12 mouse cellular contexts compared by ENCODE assay signal in the genomic region with DNA sequence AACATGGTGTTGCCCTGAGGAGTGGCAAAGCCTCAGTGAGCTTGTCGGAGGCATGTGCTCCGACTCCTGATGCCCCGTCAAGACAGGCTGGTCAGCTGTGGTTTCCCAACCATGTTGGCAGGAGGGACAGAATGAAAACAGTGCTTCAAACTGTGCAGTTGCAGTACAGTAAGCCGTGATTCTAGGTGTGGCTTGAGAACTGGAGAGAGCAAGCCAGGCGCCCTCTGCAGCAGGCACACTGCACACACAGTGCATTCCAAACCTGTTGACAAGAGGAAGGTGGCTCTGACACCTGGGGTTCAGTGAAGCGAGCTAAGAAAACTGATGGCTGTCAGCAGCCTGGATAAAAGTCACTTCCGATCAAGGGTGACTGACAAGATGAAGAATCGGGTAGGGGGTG. TPM values are rescaled to one million over a fixed set of nuclear protein-coding genes. Genes with fewer than 3 reads are reported as not detected.
DNase-seq lines count a peak whose midpoint lies in the region; ATAC-seq and TF ChIP-seq lines count a peak whose summit lies in the region.
"Had no signal": no experiment of that assay in that cellular context is flagged by ENCODE, and none has a peak within 500 bp of the region (broad histone marks: within the 10 kb centered on the region; RNA-seq: fewer than 3 reads in every experiment).

No protein-coding gene starts in this region.

- H3K27me3 ChIP-seq in hindbrain, postnatal 0 days (ENCODE audit: insufficient read depth, low read length), result no peaks in the 10 kb centered on the region
- H3K27me3 ChIP-seq in hindbrain, embryonic 14.5 days (ENCODE audit: control insufficient read depth, insufficient read depth, low read length), result no peaks in the 10 kb centered on the region
- H3K27me3 ChIP-seq in ES-Bruce4 (ENCODE audit: control insufficient read depth, insufficient read depth, low read length, poor library complexity, severe bottlenecking), result no peaks in the 10 kb centered on the region
- H3K27me3 ChIP-seq in limb, embryonic 10.5 days (ENCODE audit: low read depth, poor library complexity, severe bottlenecking), result no peaks in the 10 kb centered on the region
- H3K27me3 ChIP-seq: liver, embryonic 15.5 days; midbrain, embryonic 13.5 days had no signal

- peak; percentile 39 for TF ChIP-seq CTCF in hindbrain, postnatal 0 days (IDR thresholded peaks at IDR 0.05; ENCODE audit: low read depth)
- TF ChIP-seq CTCF in ES-Bruce4 (IDR thresholded peaks at IDR 0.05; ENCODE audit: low read depth, low read length), result peak; percentile 13
- peak; percentile 30; the same call in 1 of the 2 replicates for TF ChIP-seq CTCF in embryonic fibroblast, embryonic 13.5 days (IDR thresholded peaks at IDR 0.05; ENCODE audit: borderline replicate concordance, insufficient read depth, low read length)

- H3K9ac ChIP-seq in hindbrain, postnatal 0 days (replicated peaks; ENCODE audit: low read length), result no peak overlapping the region
- H3K9ac ChIP-seq in hindbrain, embryonic 14.5 days, result no peak overlapping the region
- no peak overlapping the region for H3K9ac ChIP-seq in ES-Bruce4 (ENCODE audit: low read depth, poor library complexity, severe bottlenecking)
- H3K9ac ChIP-seq: liver, embryonic 15.5 days; midbrain, embryonic 13.5 days had no signal

- H3K4me3 ChIP-seq in hindbrain, postnatal 0 days (ENCODE audit: low read length), result no peak overlapping the region
- no peak overlapping the region for H3K4me3 ChIP-seq in hindbrain, embryonic 14.5 days (replicated peaks; ENCODE audit: low read length)
- H3K4me3 ChIP-seq in ES-Bruce4 (ENCODE audit: low read depth, low read length), result no peak overlapping the region
- no peak overlapping the region for H3K4me3 ChIP-seq in embryonic fibroblast, embryonic 13.5 days (ENCODE audit: insufficient read depth, low read length)
- no peak overlapping the region for H3K4me3 ChIP-seq in limb, embryonic 10.5 days
- H3K4me3 ChIP-seq: forebrain, embryonic 10.5 days; liver, embryonic 15.5 days; midbrain, embryonic 13.5 days had no signal

- no peaks in the 10 kb centered on the region; the same call in 1 of the 2 replicates for H3K4me1 ChIP-seq in hindbrain, postnatal 0 days (ENCODE audit: insufficient read depth, low read length)
- H3K4me1 ChIP-seq in hindbrain, embryonic 14.5 days (replicated peaks; ENCODE audit: control insufficient read depth, insufficient read depth, low read length), result no peaks in the 10 kb centered on the region
- H3K4me1 ChIP-seq in ES-Bruce4 (ENCODE audit: control insufficient read depth, insufficient read depth, low read length), result no peaks in the 10 kb centered on the region
- H3K4me1 ChIP-seq in embryonic fibroblast, embryonic 13.5 days (ENCODE audit: control insufficient read depth, insufficient read depth, low read length), result peaks cover 5% of the 10 kb centered on the region
- peaks cover 23% of the 10 kb centered on the region for H3K4me1 ChIP-seq in limb, embryonic 10.5 days
- H3K4me1 ChIP-seq: liver, embryonic 15.5 days; midbrain, embryonic 13.5 days had no signal

- WGBS in hindbrain, postnatal 0 days, result 60% methylated on average over 8 of the region's 8 CpGs
- 66% methylated on average over 8 of the region's 8 CpGs for WGBS in hindbrain, embryonic 14.5 days
- 69% methylated on average over 8 of the region's 8 CpGs for WGBS in limb, embryonic 10.5 days

- no peak for DNase-seq in hindbrain, postnatal 0 days (ENCODE audit: low spot score)
- DNase-seq in hindbrain, embryonic 14.5 days (ENCODE audit: low spot score), result no peak
- no peak for DNase-seq in limb, embryonic 10.5 days (ENCODE audit: low spot score)
- no peak for DNase-seq in ovary, adult 18-20 months (ENCODE audit: low spot score)
- DNase-seq in layer of hippocampus, adult 9-11 months, result no peak
- DNase-seq: cerebellum, postnatal 36 days; thymus, postnatal 25 days had no signal

- no peak for ATAC-seq in hindbrain, postnatal 0 days
- ATAC-seq in hindbrain, embryonic 14.5 days (ENCODE audit: low FRiP score), result no peak
- ATAC-seq: midbrain, embryonic 13.5 days had no signal

- H3K27ac ChIP-seq in hindbrain, postnatal 0 days, result no peak overlapping the region
- no peak overlapping the region for H3K27ac ChIP-seq in hindbrain, embryonic 14.5 days
- no peak overlapping the region for H3K27ac ChIP-seq in ES-Bruce4 (ENCODE audit: insufficient read depth, low read length)
- no peak overlapping the region for H3K27ac ChIP-seq in embryonic fibroblast, embryonic 13.5 days (ENCODE audit: insufficient read depth, low read length)
- H3K27ac ChIP-seq in limb, embryonic 10.5 days, result peak overlapping the region; percentile 53; the same call in 1 of the 2 replicates
- H3K27ac ChIP-seq: liver, embryonic 15.5 days; midbrain, embryonic 13.5 days had no signal

- no peak for TF ChIP-seq POLR2A in ES-Bruce4 (IDR thresholded peaks at IDR 0.05; ENCODE audit: insufficient read depth, low read length)
- no peak for TF ChIP-seq POLR2A in embryonic fibroblast, embryonic 13.5 days (IDR thresholded peaks at IDR 0.05; ENCODE audit: low read depth, low read length)

- H3K4me2 ChIP-seq in hindbrain, postnatal 0 days (ENCODE audit: low read depth, low read length), result no peak overlapping the region
- no peak overlapping the region for H3K4me2 ChIP-seq in hindbrain, embryonic 14.5 days (replicated peaks)
- H3K4me2 ChIP-seq: liver, embryonic 15.5 days; midbrain, embryonic 13.5 days had no signal

- no peak for TF ChIP-seq EP300 in ES-Bruce4 (IDR thresholded peaks at IDR 0.05; ENCODE audit: insufficient read depth, low read depth, low read length)

- no peaks in the 10 kb centered on the region for H3K9me3 ChIP-seq in hindbrain, postnatal 0 days (ENCODE audit: low read length)
- H3K9me3 ChIP-seq in hindbrain, embryonic 14.5 days (ENCODE audit: control insufficient read depth, low read length), result no peaks in the 10 kb centered on the region
- no peaks in the 10 kb centered on the region for H3K9me3 ChIP-seq in ES-Bruce4 (replicated peaks; ENCODE audit: control insufficient read depth, insufficient read depth, low read length, poor library complexity, severe bottlenecking)
- no peaks in the 10 kb centered on the region for H3K9me3 ChIP-seq in limb, embryonic 10.5 days (replicated peaks)
- H3K9me3 ChIP-seq: forebrain, embryonic 10.5 days; liver, embryonic 15.5 days; midbrain, embryonic 13.5 days had no signal

- no peaks in the 10 kb centered on the region for H3K36me3 ChIP-seq in hindbrain, postnatal 0 days (ENCODE audit: insufficient read depth, low read length)
- no peaks in the 10 kb centered on the region for H3K36me3 ChIP-seq in hindbrain, embryonic 14.5 days (replicated peaks; ENCODE audit: control insufficient read depth, insufficient read depth)
- H3K36me3 ChIP-seq in ES-Bruce4 (ENCODE audit: control insufficient read depth, insufficient read depth, low read length, poor library complexity, severe bottlenecking), result no peaks in the 10 kb centered on the region
- no peaks in the 10 kb centered on the region for H3K36me3 ChIP-seq in limb, embryonic 10.5 days
- H3K36me3 ChIP-seq: forebrain, embryonic 10.5 days; liver, embryonic 15.5 days; midbrain, embryonic 13.5 days had no signal

RNA-seq across cellular contexts. Expression of a gene that starts 58.1 kb away (rescaled TPM):
- total RNA-seq in hindbrain, postnatal 0 days (2014; rRNA removed), result 433 and 475 TPM in 2 replicates
- 759 and 765 TPM in 2 replicates for polyA plus RNA-seq in hindbrain, postnatal 0 days (2015; fragmentation: Nextera tagmentation; extraction: Ambion mirVana)
- 653 and 807 TPM in 2 replicates for polyA plus RNA-seq in hindbrain, embryonic 14.5 days (2014; fragmentation: Nextera tagmentation; extraction: Ambion mirVana)
- 2,551 and 2,648 TPM in 2 replicates for polyA plus RNA-seq in ES-Bruce4 (2011; ENCODE audit: insufficient read depth, insufficient read length, low read depth, missing spikeins)
- 1,473 and 1,652 TPM in 2 replicates for polyA plus RNA-seq in embryonic fibroblast, embryonic 13.5 days (2011; ENCODE audit: insufficient read length, low read depth, missing spikeins)
- polyA plus RNA-seq in limb, embryonic 10.5 days (2016; fragmentation: Nextera tagmentation; extraction: Ambion mirVana), result 1,200 and 1,332 TPM in 2 replicates
